Mouse (Mus musculus) kidney, adult 2 months (tissue): ENCODE data around the gene Pgap3. TPM values are rescaled to one million over a fixed set of nuclear protein-coding genes. Genes with fewer than 3 reads are reported as not detected.

Experiments
- DNase-seq: peaks from one replicate; pipeline ENCODE4 v3.0.0; 2021
- H3K27ac ChIP-seq: fragments of 200-500 bp; 2 replicates; pipeline ENCODE4 v1.5.1; 2012; ENCODE audit warnings: low read depth, low read length, control low read depth, inconsistent platforms; ENCODE audit not compliant: insufficient read depth
- H3K27me3 ChIP-seq: fragments of 200-500 bp; replicated peaks from 2 replicates; pipeline ENCODE4 v1.6.1; 2012; ENCODE audit warnings: mild to moderate bottlenecking, moderate library complexity, low read length, inconsistent platforms; ENCODE audit not compliant: control insufficient read depth, insufficient read depth
- H3K36me3 ChIP-seq: fragments of 200-500 bp; 2 replicates; pipeline ENCODE4 v1.6.1; 2012; ENCODE audit warnings: mild to moderate bottlenecking, moderate library complexity, low read length, inconsistent platforms; ENCODE audit not compliant: control insufficient read depth, insufficient read depth
- H3K4me1 ChIP-seq: fragments of 200-500 bp; 2 replicates; pipeline ENCODE4 v1.6.1; 2011; ENCODE audit warnings: low read length; ENCODE audit not compliant: control insufficient read depth, insufficient read depth
- H3K4me3 ChIP-seq: fragments of 200-500 bp; 2 replicates; pipeline ENCODE4 v1.5.1; 2011; ENCODE audit warnings: mild to moderate bottlenecking, low read depth, low read length, control low read depth; ENCODE audit not compliant: insufficient read depth
- CTCF ChIP-seq: fragments of 200-500 bp; conservative IDR thresholded peaks from 2 replicates; pipeline ENCODE4 v1.5.1; 2011; ENCODE audit warnings: low read depth, mild to moderate bottlenecking, control low read depth, low read length, moderate library complexity, mixed read lengths; ENCODE audit not compliant: insufficient read depth, insufficient read length
- POLR2A ChIP-seq: fragments of 200-500 bp; IDR thresholded peaks from one replicate; pipeline ENCODE4 v1.6.1; 2011; ENCODE audit warnings: low read depth, low read length, control low read depth
- WGBS: fragments of 180-500 bp; shearing (Covaris S2); methylation state at CpG from one replicate; pipeline ENCODE4 v1.1.7; 2018; 5-methylcytosine and 5-hydroxymethylcytosine counted together
- polyA plus RNA-seq: library from polyadenylated mRNA; depleted of rRNA; stranded (reverse); fragments of >200 nt; gene quantifications from 2 replicates; pipeline ENCODE4 v1.2.3, GENCODE M21; 2012

Gene Pgap3
- polyA plus RNA-seq, 1 experiment: 32.2 TPM

DNA sequence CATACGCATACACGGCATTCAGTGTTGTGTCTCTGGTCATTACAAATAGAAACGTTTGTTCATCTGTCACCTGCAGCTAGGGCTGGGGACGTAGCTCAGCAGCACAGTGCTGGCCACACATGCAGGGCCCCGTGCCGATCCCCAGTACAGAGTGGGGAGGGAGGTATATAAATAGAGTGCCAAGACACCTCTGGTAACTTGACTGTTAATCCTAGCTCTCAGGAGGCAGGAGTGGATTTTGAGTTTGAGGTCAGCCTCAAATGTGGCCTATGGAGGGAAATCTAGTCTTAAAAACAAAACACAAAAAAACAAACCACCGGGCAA lies 32.5 kb downstream of the Pgap3 start:
- H3K36me3 ChIP-seq: no peaks in the 10 kb centered on the region
- no peak for TF ChIP-seq CTCF
- no peak for TF ChIP-seq POLR2A
- 64% methylated on average over 7 of the region's 7 CpGs for WGBS
- H3K4me3 ChIP-seq: no peak overlapping the region
- H3K27ac ChIP-seq: no peak overlapping the region
- no peak for DNase-seq
- peaks cover 4% of the 10 kb centered on the region for H3K4me1 ChIP-seq
- H3K27me3 ChIP-seq: no peaks in the 10 kb centered on the region

GRCm38 (mm10) chr11:98367171-98367862 lies 33.0 kb downstream of the Pgap3 start:
- Histone ChIP-seq H3K27ac (no peak overlapping the region), H3K36me3 (no peaks in the 10 kb centered on the region), H3K27me3 (no peaks in the 10 kb centered on the region), H3K4me1 (peaks cover 4% of the 10 kb centered on the region), H3K4me3 (no peak overlapping the region)
- TF ChIP-seq CTCF (no peak), POLR2A (no peak)
- DNase-seq: no peak
- WGBS: 53% methylated on average over 10 of the region's 10 CpGs

DNA sequence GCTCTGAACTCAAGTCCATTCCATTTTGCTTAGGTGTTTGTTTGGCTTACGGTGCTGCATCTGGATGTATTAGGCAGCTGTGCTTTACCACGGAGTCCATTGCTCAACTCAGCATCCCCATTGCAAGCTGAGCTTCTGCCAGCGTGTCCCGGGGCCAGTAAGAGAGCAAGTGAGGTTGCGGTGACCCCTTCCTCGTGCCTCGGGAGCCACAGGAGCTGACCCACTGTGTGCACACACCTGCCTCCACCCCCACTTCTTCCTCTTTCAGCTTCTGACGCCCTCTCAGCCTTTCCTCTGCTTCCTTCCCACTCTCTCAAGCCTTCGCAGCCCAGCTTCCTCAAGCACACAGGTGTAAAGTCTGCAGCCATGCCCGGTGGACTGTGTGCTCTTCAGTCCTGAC lies 34.0 kb downstream of the Pgap3 start:
- TF ChIP-seq CTCF: no peak
- TF ChIP-seq POLR2A: no peak
- WGBS: 78% methylated on average over 10 of the region's 10 CpGs
- Histone ChIP-seq H3K36me3 (no peaks in the 10 kb centered on the region), H3K27ac (no peak overlapping the region), H3K27me3 (no peaks in the 10 kb centered on the region), H3K4me3 (no peak overlapping the region), H3K4me1 (peaks cover 4% of the 10 kb centered on the region)
- DNase-seq: no peak

GRCm38 (mm10) chr11:98364410-98364809 lies 35.9 kb downstream of the Pgap3 start:
- no peak for TF ChIP-seq POLR2A
- DNase-seq: no peak
- WGBS: 89% methylated on average over 5 of the region's 5 CpGs
- Histone ChIP-seq H3K4me1 (peaks cover 4% of the 10 kb centered on the region), H3K4me3 (no peak overlapping the region), H3K36me3 (no peaks in the 10 kb centered on the region), H3K27ac (no peak overlapping the region), H3K27me3 (no peaks in the 10 kb centered on the region)

GRCm38 (mm10) chr11:98363817-98364216 lies 36.5 kb downstream of the Pgap3 start:
- no peak overlapping the region for H3K4me3 ChIP-seq
- no peaks in the 10 kb centered on the region for H3K27me3 ChIP-seq
- peaks cover 4% of the 10 kb centered on the region for H3K4me1 ChIP-seq
- H3K27ac ChIP-seq: no peak overlapping the region
- H3K36me3 ChIP-seq: no peaks in the 10 kb centered on the region
- peak; percentile 38 for DNase-seq
- no peak for TF ChIP-seq CTCF
- no peak for TF ChIP-seq POLR2A
- 61% methylated on average over 5 of the region's 5 CpGs for WGBS

GRCm38 (mm10) chr11:98360866-98361521 lies 39.3 kb downstream of the Pgap3 start:
- no peak overlapping the region for H3K27ac ChIP-seq
- H3K36me3 ChIP-seq: no peaks in the 10 kb centered on the region
- 57% methylated on average over 9 of the region's 9 CpGs for WGBS
- no peak overlapping the region for H3K4me3 ChIP-seq
- no peaks in the 10 kb centered on the region for H3K27me3 ChIP-seq
- no peak for DNase-seq
- H3K4me1 ChIP-seq: peaks cover 7% of the 10 kb centered on the region
- TF ChIP-seq CTCF (no peak), POLR2A (no peak)

GRCm38 (mm10) chr11:98358161-98359083 lies 41.9 kb downstream of the Pgap3 start, which contains the start of gene Stard3:
TSS of gene Stard3 (plus strand) at chr11:98358368.
- Histone ChIP-seq H3K4me1 (peaks cover 7% of the 10 kb centered on the region), H3K27me3 (no peaks in the 10 kb centered on the region), H3K36me3 (no peaks in the 10 kb centered on the region), H3K4me3 (peak within 1 kb of the TSS; percentile 91), H3K27ac (peak within 1 kb of the TSS; percentile 93)
- under 1% methylated on average over 60 of the region's 60 CpGs for WGBS
- TF ChIP-seq POLR2A (no peak), CTCF (no peak)
- peak; percentile 96 for DNase-seq
